Mouse (Mus musculus) forebrain, embryonic 11.5 days (tissue): ENCODE measurements around the gene Sh3rf3. TPM values are rescaled to one million over a fixed set of nuclear protein-coding genes. Genes with fewer than 3 reads are reported as not detected.
A peak's percentile ranks its signal among the peaks of the same experiment; 100 is the strongest.

Experiments used
- ATAC-seq: fragments of 200-750 bp; cut with Nextera tagmentation; replicated peaks from 2 replicates; pipeline ENCODE4 v1.8.0; 2017; ENCODE audit warnings: moderate TSS enrichment; ENCODE audit not compliant: low FRiP score
- DNase-seq: peaks from one replicate; pipeline ENCODE4 v3.0.0-alpha.2; 2017; ENCODE audit warnings: low spot score
- H3K27ac ChIP-seq: fragments of 300-500 bp; sonication (generic); 2 replicates; pipeline ENCODE4 v1.5.1; 2014; ENCODE audit warnings: low read depth, low read length
- H3K27me3 ChIP-seq: fragments of 300-500 bp; sonication (generic); 2 replicates; pipeline ENCODE4 v1.6.1; 2014; ENCODE audit warnings: mild to moderate bottlenecking, low read length, mixed read lengths; ENCODE audit not compliant: control insufficient read depth, insufficient read depth
- H3K36me3 ChIP-seq: fragments of 300-500 bp; sonication (generic); 2 replicates; pipeline ENCODE4 v1.6.1; 2014; ENCODE audit warnings: mild to moderate bottlenecking, low read length, moderate library complexity, mixed read lengths; ENCODE audit not compliant: control insufficient read depth, insufficient read depth
- H3K4me1 ChIP-seq: fragments of 300-500 bp; sonication (generic); replicated peaks from 2 replicates; pipeline ENCODE4 v1.6.1; 2014; ENCODE audit warnings: low read length, mixed read lengths; ENCODE audit not compliant: control insufficient read depth, insufficient read depth
- H3K4me2 ChIP-seq: fragments of 300-500 bp; sonication (generic); 2 replicates; pipeline ENCODE4 v1.6.1; 2014; ENCODE audit warnings: low read depth, mild to moderate bottlenecking, low read length, moderate library complexity, mixed read lengths; ENCODE audit not compliant: severe bottlenecking
- H3K4me3 ChIP-seq: fragments of 300-500 bp; sonication (generic); 2 replicates; pipeline ENCODE4 v1.5.1; 2014; ENCODE audit warnings: low read depth, low read length
- H3K9ac ChIP-seq: fragments of 300-500 bp; sonication (generic); 2 replicates; pipeline ENCODE4 v1.6.1; 2014; ENCODE audit warnings: low read length
- H3K9me3 ChIP-seq: fragments of 300-500 bp; sonication (generic); 2 replicates; pipeline ENCODE4 v1.6.1; 2016; ENCODE audit warnings: low read length, mixed read lengths; ENCODE audit not compliant: control insufficient read depth
- WGBS: fragments of 180-500 bp; shearing (Covaris S2); extraction: QIAGEN DNeasy Blood & Tissue Kit; methylation state at CpG from one replicate; pipeline ENCODE4 v1.1.7; 2014; 5-methylcytosine and 5-hydroxymethylcytosine counted together
- polyA plus RNA-seq: library from polyadenylated mRNA; unstranded; fragments of >200 nt; fragmentation: Nextera tagmentation; extraction: Ambion mirVana; gene quantifications from 2 replicates; pipeline ENCODE4 v1.2.1, GENCODE M21; 2014

Sh3rf3 gene
- polyA plus RNA-seq, 1 experiment from 2014 or later: 1.8 TPM

DNA sequence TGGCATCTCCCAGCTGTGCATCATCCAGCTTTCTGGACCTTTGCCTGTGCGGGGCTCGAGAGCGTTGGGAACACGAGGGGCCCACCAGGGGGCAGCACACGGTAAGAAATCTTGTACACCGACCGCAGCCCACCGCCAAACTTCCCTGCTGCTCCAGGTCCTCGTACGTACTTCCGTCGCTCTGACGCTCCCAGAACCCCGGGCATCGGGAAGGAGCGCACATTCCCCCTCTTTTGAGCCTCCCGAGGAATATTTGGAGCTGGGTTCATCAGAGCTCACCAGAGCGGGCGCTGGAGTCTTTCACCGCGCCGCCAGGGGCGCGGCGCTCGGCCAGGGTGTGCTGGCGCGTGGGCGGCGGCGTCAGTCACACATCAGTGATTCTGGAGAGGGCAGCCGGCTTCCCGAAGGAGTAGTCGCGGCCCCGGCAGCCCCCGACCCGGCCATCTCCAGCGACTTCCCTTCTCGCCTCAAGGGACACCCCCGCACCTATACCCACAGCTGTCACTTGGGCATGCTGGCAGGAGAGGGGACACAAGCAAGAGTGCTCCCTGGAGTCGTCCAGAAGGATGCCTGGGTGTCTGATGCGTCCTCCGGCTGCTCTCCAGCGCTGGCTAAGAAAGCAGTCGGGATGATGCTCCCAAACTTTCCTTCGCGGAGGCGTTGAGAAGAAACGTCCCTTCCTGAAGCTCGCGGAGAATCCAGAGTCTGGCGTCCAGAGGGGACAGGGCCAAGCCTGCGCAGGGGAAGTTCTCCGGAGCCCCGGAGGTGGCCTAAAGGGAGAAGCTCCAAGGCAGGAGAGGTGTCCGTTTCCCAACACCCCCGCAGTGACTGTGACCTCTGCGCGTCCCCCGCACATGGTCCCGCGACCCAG is 714 bp upstream of the Sh3rf3 start:
- H3K27me3 ChIP-seq: peaks cover 29% of the 10 kb centered on the region
- ATAC-seq (peak; percentile 83), DNase-seq (peak; percentile 95)
- H3K9me3 ChIP-seq: no peaks in the 10 kb centered on the region
- peak overlapping the region; percentile 62 for H3K4me3 ChIP-seq
- under 1% methylated on average over 63 of the region's 63 CpGs for WGBS
- H3K4me2 ChIP-seq: peak overlapping the region; percentile 100
- no peak overlapping the region for H3K27ac ChIP-seq
- peaks cover 8% of the 10 kb centered on the region; the same call in 1 of the 2 replicates for H3K4me1 ChIP-seq
- peak overlapping the region; percentile 60 for H3K9ac ChIP-seq
- no peaks in the 10 kb centered on the region for H3K36me3 ChIP-seq

DNA sequence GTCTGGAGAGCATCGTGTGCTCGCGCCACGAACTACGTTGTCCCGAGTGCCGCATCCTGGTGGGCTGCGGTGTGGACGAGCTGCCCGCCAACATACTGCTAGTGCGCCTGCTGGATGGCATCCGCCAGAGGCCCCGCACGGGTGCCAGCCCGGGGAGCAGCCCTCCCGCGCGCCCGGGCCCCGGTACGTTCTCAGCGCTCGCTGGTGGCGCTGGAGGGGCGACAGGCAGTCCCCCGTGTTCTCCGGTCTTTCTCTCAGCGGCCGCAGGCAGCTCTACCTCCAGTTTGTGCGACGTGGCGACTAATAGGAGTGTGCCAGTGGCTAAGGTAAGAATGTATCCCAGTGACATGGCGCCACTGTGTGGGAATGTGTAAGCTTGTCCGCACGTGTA is 637 bp downstream of the Sh3rf3 start:
- DNase-seq (peak; percentile 64), ATAC-seq (peak; percentile 19; the same call in 1 of the 2 replicates)
- H3K4me1 ChIP-seq: peaks cover 8% of the 10 kb centered on the region; the same call in 1 of the 2 replicates
- H3K27me3 ChIP-seq: peaks cover 29% of the 10 kb centered on the region
- H3K9ac ChIP-seq: peak overlapping the region; percentile 60
- 2% methylated on average over 35 of the region's 35 CpGs for WGBS
- H3K4me3 ChIP-seq: peak overlapping the region; percentile 62
- no peak overlapping the region for H3K27ac ChIP-seq
- peak overlapping the region; percentile 100 for H3K4me2 ChIP-seq
- no peaks in the 10 kb centered on the region for H3K9me3 ChIP-seq
- H3K36me3 ChIP-seq: no peaks in the 10 kb centered on the region

DNA sequence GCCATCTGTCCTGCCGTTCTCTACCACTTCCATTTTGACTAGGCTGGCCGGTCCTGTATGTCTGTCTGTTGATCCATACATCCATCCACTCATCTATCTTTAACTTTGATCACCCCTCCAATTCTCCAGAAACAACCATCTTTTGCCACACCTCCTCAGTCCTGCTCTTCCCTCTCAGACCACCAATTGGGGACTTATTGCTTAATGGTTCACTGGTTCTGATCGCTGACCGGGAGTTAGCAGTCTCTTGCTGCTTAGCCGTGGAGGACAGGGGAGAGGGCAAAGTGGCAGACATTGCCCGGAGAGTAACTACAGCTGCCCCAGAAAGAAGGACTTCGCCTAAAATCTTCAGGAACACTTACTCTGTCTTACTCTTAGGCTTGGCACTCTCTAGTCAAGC is 1.3 kb downstream of the Sh3rf3 start:
- no peak for ATAC-seq
- DNase-seq: no peak
- no peaks in the 10 kb centered on the region for H3K36me3 ChIP-seq
- H3K9me3 ChIP-seq: no peaks in the 10 kb centered on the region
- H3K9ac ChIP-seq: no peak overlapping the region
- WGBS: 42% methylated on average over 7 of the region's 7 CpGs
- no peak overlapping the region for H3K27ac ChIP-seq
- H3K4me1 ChIP-seq: peaks cover 8% of the 10 kb centered on the region; the same call in 1 of the 2 replicates
- peak overlapping the region; percentile 100 for H3K4me2 ChIP-seq
- H3K4me3 ChIP-seq: peak overlapping the region; percentile 62
- peaks cover 29% of the 10 kb centered on the region for H3K27me3 ChIP-seq

DNA sequence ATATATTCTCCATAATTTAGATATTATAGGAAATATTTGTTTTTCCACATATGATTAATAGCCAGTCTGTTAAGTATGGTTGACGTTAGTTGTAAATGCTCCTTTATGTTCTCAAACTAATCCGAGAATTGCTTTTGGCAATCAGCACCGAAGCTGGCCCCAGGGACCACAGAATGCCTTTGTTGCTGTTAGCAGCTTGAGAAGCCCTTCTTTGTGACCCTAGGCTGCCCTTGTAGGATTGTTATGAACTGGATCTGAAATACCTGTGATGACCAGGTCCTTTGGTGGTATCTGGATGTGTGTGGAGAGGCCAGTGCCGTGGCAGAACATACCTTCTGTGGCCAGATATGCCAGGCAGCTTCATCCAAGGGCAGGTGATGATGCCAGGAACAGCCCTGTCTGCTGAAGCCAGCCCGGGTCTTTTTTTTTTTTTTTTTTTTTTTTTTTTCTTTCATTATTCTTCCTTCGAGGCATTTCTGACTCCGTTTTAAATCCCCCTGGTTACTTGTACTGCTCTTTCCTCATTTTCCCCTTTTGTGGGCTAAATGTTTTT is 10.9 kb downstream of the Sh3rf3 start:
- no peak for ATAC-seq
- 40% methylated on average over 7 of the region's 7 CpGs for WGBS

DNA sequence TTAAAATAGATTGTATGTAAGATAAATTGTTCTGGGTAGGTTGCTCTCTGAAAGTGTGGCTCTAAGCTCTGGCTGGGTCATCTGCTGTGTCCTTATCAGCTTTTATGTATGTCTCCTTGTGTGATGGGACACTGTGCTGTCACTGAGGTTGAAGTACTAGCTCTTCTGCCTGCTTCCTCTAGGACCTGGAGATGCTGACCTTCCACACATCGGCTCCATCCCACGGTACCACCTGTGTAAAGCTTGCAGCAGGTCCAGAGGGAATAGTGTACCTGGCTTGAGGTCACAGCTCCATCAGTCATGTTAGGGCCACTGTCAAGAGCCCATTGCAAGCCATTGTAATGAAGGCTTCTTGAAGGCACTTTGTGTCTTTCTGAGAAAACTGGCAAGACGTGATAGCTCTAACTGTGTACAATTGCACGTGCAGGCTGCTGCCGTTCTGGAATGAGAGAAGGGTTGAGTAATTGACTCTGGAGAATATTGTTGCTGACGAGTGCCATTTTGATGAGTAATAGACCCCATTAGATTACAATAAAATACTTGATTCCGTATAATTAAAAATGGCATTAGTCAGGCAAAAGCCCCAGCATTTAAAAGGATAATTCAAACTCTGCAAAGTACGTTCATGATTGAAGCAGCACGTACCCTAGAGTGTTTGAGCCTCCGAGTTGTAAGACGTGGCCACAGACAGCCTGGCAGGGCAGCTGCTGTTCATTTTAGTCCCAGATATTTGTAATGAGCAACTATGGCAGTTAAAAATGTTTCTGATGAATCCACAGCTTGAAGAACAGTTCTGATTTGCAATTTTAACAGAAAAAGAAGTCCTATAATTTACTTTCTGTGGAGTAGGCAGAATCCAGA is 16.3 kb downstream of the Sh3rf3 start:
- H3K9ac ChIP-seq: no peak overlapping the region
- H3K36me3 ChIP-seq: no peaks in the 10 kb centered on the region
- H3K4me1 ChIP-seq: no peaks in the 10 kb centered on the region
- H3K4me3 ChIP-seq: no peak overlapping the region
- H3K4me2 ChIP-seq: no peak overlapping the region
- no peaks in the 10 kb centered on the region for H3K27me3 ChIP-seq
- DNase-seq (no peak), ATAC-seq (no peak)
- 88% methylated on average over 11 of the region's 11 CpGs for WGBS
- H3K27ac ChIP-seq: no peak overlapping the region
- no peaks in the 10 kb centered on the region for H3K9me3 ChIP-seq

More for the DNA sequence above, 10.9 kb downstream of the Sh3rf3 start:
- Histone ChIP-seq H3K9ac (no peak overlapping the region), H3K4me1 (no peaks in the 10 kb centered on the region), H3K36me3 (no peaks in the 10 kb centered on the region), H3K27me3 (no peaks in the 10 kb centered on the region), H3K4me2 (no peak overlapping the region), H3K9me3 (no peaks in the 10 kb centered on the region), H3K27ac (no peak overlapping the region), H3K4me3 (no peak overlapping the region)
- DNase-seq: no peak

DNA sequence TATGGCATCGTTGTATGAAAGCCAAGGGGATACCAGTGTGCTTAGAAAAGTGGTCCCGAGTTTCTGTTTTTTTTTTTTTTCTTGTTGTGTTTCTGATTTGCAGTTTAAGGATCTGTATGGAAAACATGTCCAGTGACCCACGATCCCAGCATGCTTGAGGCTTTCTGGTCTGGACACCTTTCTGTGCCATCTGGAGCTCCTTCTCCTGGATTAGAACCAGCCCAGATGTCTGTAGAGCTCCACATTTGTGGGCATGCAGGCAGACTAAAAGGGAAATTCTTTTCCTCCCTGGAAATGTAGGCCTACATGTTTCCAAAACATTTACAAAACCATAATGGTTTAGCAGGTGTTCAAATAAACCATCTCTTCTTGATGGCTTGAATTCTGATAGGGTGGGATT is 20.0 kb downstream of the Sh3rf3 start:
- no peak overlapping the region for H3K4me3 ChIP-seq
- no peak overlapping the region for H3K27ac ChIP-seq
- no peaks in the 10 kb centered on the region for H3K36me3 ChIP-seq
- H3K4me1 ChIP-seq: no peaks in the 10 kb centered on the region
- DNase-seq (no peak), ATAC-seq (no peak)
- H3K4me2 ChIP-seq: no peak overlapping the region
- no peak overlapping the region for H3K9ac ChIP-seq
- H3K27me3 ChIP-seq: no peaks in the 10 kb centered on the region
- WGBS: 88% methylated on average over 3 of the region's 3 CpGs
- H3K9me3 ChIP-seq: no peaks in the 10 kb centered on the region

DNA sequence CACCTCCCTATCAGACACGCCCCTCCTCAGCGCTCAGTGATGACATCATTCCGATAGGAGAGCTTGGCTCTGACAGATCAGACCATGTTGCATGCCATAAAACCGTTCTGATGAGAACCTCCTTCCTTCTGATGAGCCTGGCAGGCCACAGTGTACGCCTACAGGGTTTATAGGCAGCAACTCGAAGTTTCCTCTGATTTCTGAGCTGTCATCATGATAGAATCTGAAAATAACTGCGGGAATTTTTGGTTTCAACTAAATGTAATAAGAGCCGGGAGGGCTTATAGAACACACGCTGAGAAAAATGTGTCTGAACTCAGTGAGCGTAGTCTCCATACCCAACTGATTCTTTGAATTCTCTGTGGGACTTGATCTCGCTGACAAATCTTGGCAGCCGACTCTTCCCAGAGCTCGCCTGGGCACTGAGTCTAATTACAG is 20.6 kb downstream of the Sh3rf3 start:
- Histone ChIP-seq H3K9me3 (no peaks in the 10 kb centered on the region), H3K4me3 (no peak overlapping the region), H3K27ac (no peak overlapping the region), H3K27me3 (no peaks in the 10 kb centered on the region), H3K4me2 (no peak overlapping the region), H3K9ac (no peak overlapping the region), H3K36me3 (no peaks in the 10 kb centered on the region), H3K4me1 (no peaks in the 10 kb centered on the region)
- WGBS: 85% methylated on average over 13 of the region's 13 CpGs
- DNase-seq: no peak
- ATAC-seq: no peak

DNA sequence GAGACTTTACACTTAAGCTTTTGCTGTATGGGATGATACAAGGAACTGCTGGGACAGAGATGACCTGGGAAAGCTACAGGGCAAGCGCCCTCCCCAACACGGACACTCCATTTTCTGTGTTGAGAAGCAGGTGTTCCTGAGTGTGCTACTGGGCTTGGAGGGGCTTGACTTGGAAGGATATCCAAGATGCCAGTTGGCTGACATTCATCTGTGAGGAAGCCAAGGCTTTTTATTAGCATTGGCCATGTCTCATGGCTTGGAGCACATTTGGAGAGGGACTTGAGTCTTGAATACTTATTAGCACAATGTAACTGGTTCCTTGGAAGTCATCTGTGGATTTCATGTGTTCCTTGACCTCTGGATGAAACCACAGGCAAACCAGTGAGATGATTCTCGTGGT is 23.2 kb downstream of the Sh3rf3 start:
- H3K4me1 ChIP-seq: no peaks in the 10 kb centered on the region

More for the DNA sequence above, 23.2 kb downstream of the Sh3rf3 start:
- Histone ChIP-seq H3K27me3 (no peaks in the 10 kb centered on the region), H3K9ac (no peak overlapping the region), H3K4me2 (no peak overlapping the region), H3K27ac (no peak overlapping the region), H3K4me3 (no peak overlapping the region), H3K9me3 (no peaks in the 10 kb centered on the region), H3K36me3 (no peaks in the 10 kb centered on the region)
- ATAC-seq (no peak), DNase-seq (no peak)
- 86% methylated on average over 3 of the region's 3 CpGs for WGBS
